Mouse (Mus musculus): ENCODE results near the gene Mrps26. TPM values are rescaled to one million over a fixed set of nuclear protein-coding genes. Genes with fewer than 3 reads are reported as not detected.
A peak's percentile ranks its signal among the peaks of the same experiment; 100 is the strongest.
"Not testable (repeated sequence)": the region's sequence is repeated elsewhere in the genome, so short reads cannot be mapped to it uniquely, and the experiment has no call there.

Gene Mrps26
- polyA plus RNA-seq, 1 experiment from 2014 or later: 78.6 TPM

DNA sequence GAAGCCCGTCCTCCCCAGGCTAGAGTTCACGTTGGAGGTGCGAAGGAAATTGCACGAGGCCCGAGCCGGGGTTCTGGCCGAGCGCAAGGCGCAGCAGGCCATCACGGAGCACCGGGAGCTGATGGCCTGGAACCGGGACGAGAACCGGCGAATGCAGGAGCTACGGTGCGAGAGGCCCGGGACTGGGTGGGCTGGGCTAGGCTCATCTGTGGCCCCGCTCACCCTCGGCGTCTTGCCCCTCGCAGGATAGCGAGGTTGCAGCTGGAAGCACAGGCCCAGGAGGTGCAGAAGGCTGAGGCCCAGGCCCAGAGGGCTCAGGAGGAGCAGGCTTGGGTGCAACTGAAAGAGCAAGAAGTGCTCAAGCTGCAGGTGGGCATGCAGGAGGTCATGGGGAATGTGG is 521 bp downstream of the Mrps26 start:
- under 1% methylated on average over 23 of the region's 23 CpGs for WGBS

GRCm38 (mm10) chr2:130564983-130565382 is 1.4 kb downstream of the Mrps26 start:
- H3K4me3 ChIP-seq (ENCODE audit: low read depth, low read length): no peak overlapping the region
- H3K36me3 ChIP-seq (ENCODE audit: control insufficient read depth, insufficient read depth, low read length): peaks cover 2% of the 10 kb centered on the region; the same call in 1 of the 2 replicates
- DNase-seq (ENCODE audit: low spot score, missing footprints) (no peak), ATAC-seq (ENCODE audit: low FRiP score) (no peak)
- no peak overlapping the region for H3K27ac ChIP-seq (ENCODE audit: low read depth, low read length)
- peak overlapping the region; percentile 71 for H3K4me2 ChIP-seq
- H3K9me3 ChIP-seq (ENCODE audit: control insufficient read depth, low read length): no peaks in the 10 kb centered on the region
- H3K4me1 ChIP-seq (ENCODE audit: control insufficient read depth, insufficient read depth, low read length): peaks cover 10% of the 10 kb centered on the region
- 79% methylated on average over 8 of the region's 8 CpGs for WGBS
- H3K27me3 ChIP-seq (ENCODE audit: control insufficient read depth, insufficient read depth, low read length): no peaks in the 10 kb centered on the region
- no peak overlapping the region for H3K9ac ChIP-seq (ENCODE audit: low read length)

More for the DNA sequence above, 521 bp downstream of the Mrps26 start:
- no peak for DNase-seq (ENCODE audit: low spot score, missing footprints)
- peak overlapping the region; percentile 71 for H3K4me2 ChIP-seq
- no peak overlapping the region; the same call in 1 of the 2 replicates for H3K27ac ChIP-seq (ENCODE audit: low read depth, low read length)
- no peak; the same call in 1 of the 2 replicates for ATAC-seq (ENCODE audit: low FRiP score)
- peaks cover 2% of the 10 kb centered on the region; the same call in 1 of the 2 replicates for H3K36me3 ChIP-seq (ENCODE audit: control insufficient read depth, insufficient read depth, low read length)
- peak overlapping the region; percentile 86 for H3K4me3 ChIP-seq (ENCODE audit: low read depth, low read length)
- H3K27me3 ChIP-seq (ENCODE audit: control insufficient read depth, insufficient read depth, low read length): no peaks in the 10 kb centered on the region
- no peaks in the 10 kb centered on the region for H3K9me3 ChIP-seq (ENCODE audit: control insufficient read depth, low read length)
- peaks cover 10% of the 10 kb centered on the region for H3K4me1 ChIP-seq (ENCODE audit: control insufficient read depth, insufficient read depth, low read length)
- H3K9ac ChIP-seq (ENCODE audit: low read length): peak overlapping the region; percentile 85

- no peak overlapping the region for H3K4me2 ChIP-seq
- WGBS: 69% methylated on average over 4 of the region's 4 CpGs
- DNase-seq (ENCODE audit: low spot score, missing footprints) (no peak), ATAC-seq (ENCODE audit: low FRiP score) (no peak)
- no peak overlapping the region for H3K9ac ChIP-seq (ENCODE audit: low read length)
- H3K36me3 ChIP-seq (ENCODE audit: control insufficient read depth, insufficient read depth, low read length): peaks cover 2% of the 10 kb centered on the region; the same call in 1 of the 2 replicates
- no peaks in the 10 kb centered on the region for H3K27me3 ChIP-seq (ENCODE audit: control insufficient read depth, insufficient read depth, low read length)
- no peak overlapping the region for H3K27ac ChIP-seq (ENCODE audit: low read depth, low read length)
- peaks cover 10% of the 10 kb centered on the region for H3K4me1 ChIP-seq (ENCODE audit: control insufficient read depth, insufficient read depth, low read length)
- no peak overlapping the region for H3K4me3 ChIP-seq (ENCODE audit: low read depth, low read length)
- H3K9me3 ChIP-seq (ENCODE audit: control insufficient read depth, low read length): no peaks in the 10 kb centered on the region
Measured at GRCm38 (mm10) chr2:130568921-130569320, 5.4 kb downstream of the Mrps26 start.

DNA sequence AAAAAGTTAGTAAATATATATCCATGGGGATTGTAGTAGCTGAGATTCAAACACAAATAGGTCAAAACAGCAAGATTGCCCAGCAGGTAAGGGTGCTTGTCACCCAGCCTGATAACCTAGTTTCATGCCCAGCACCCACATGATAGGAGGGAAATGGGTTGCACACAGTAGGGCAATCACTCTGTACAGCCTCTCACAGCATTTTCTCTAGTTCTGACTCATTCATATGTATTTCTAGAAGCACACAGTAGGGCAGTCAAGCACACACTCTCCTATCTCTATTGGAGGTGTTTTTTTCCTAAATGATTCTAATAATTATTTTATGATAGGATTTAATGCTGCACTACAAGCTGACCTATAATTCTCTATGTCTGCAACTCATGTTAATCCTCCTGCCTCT is 6.4 kb downstream of the Mrps26 start:
- Histone ChIP-seq H3K4me3 (ENCODE audit: low read depth, low read length) (no peak overlapping the region), H3K4me1 (ENCODE audit: control insufficient read depth, insufficient read depth, low read length) (peaks cover 1% of the 10 kb centered on the region), H3K36me3 (ENCODE audit: control insufficient read depth, insufficient read depth, low read length) (peaks cover 2% of the 10 kb centered on the region; the same call in 1 of the 2 replicates), H3K9ac (ENCODE audit: low read length) (no peak overlapping the region), H3K27me3 (ENCODE audit: control insufficient read depth, insufficient read depth, low read length) (no peaks in the 10 kb centered on the region; the same call in 1 of the 2 replicates), H3K9me3 (ENCODE audit: control insufficient read depth, low read length) (no peaks in the 10 kb centered on the region), H3K27ac (ENCODE audit: low read depth, low read length) (no peak overlapping the region), H3K4me2 (no peak overlapping the region)
- ATAC-seq (ENCODE audit: low FRiP score): no peak
- no peak for DNase-seq (ENCODE audit: low spot score, missing footprints)

GRCm38 (mm10) chr2:130574960-130575359 is 11.4 kb downstream of the Mrps26 start:
- DNase-seq (ENCODE audit: low spot score, missing footprints): no peak
- Histone ChIP-seq H3K4me1 (ENCODE audit: control insufficient read depth, insufficient read depth, low read length) (peaks cover 4% of the 10 kb centered on the region; the same call in 1 of the 2 replicates), H3K36me3 (ENCODE audit: control insufficient read depth, insufficient read depth, low read length) (no peaks in the 10 kb centered on the region; the same call in 1 of the 2 replicates), H3K9me3 (ENCODE audit: control insufficient read depth, low read length) (no peaks in the 10 kb centered on the region), H3K4me2 (no peak overlapping the region), H3K27ac (ENCODE audit: low read depth, low read length) (no peak overlapping the region), H3K27me3 (ENCODE audit: control insufficient read depth, insufficient read depth, low read length) (peaks cover 48% of the 10 kb centered on the region), H3K9ac (ENCODE audit: low read length) (no peak overlapping the region), H3K4me3 (ENCODE audit: low read depth, low read length) (no peak overlapping the region)
- WGBS: 84% methylated on average over 5 of the region's 5 CpGs
- ATAC-seq (ENCODE audit: low FRiP score): no peak

- no peaks in the 10 kb centered on the region; the same call in 1 of the 2 replicates for H3K36me3 ChIP-seq (ENCODE audit: control insufficient read depth, insufficient read depth, low read length)
- H3K9ac ChIP-seq (ENCODE audit: low read length): no peak within 1 kb of the TSS
- H3K4me2 ChIP-seq: peak within 1 kb of the TSS; percentile 35
- H3K27me3 ChIP-seq (ENCODE audit: control insufficient read depth, insufficient read depth, low read length): peaks cover 57% of the 10 kb centered on the region
- no peak for DNase-seq (ENCODE audit: low spot score, missing footprints)
- H3K9me3 ChIP-seq (ENCODE audit: control insufficient read depth, low read length): no peaks in the 10 kb centered on the region
- WGBS: 43% methylated on average over 9 of the region's 9 CpGs
- H3K27ac ChIP-seq (ENCODE audit: low read depth, low read length): no peak within 1 kb of the TSS
- peak within 1 kb of the TSS; percentile 19; the same call in 1 of the 2 replicates for H3K4me3 ChIP-seq (ENCODE audit: low read depth, low read length)
- no peak for ATAC-seq (ENCODE audit: low FRiP score)
- peaks cover 11% of the 10 kb centered on the region for H3K4me1 ChIP-seq (ENCODE audit: control insufficient read depth, insufficient read depth, low read length)
Measured at GRCm38 (mm10) chr2:130575873-130576272, 12.3 kb downstream of the Mrps26 start, which contains the start of gene Oxt. TSS of gene Oxt (plus strand) at chr2:130576173.

- peak; percentile 89 for DNase-seq (ENCODE audit: low spot score, missing footprints)
- WGBS: 2% methylated on average over 31 of the region's 32 CpGs
- H3K9ac ChIP-seq (ENCODE audit: low read length); H3K9me3 ChIP-seq (ENCODE audit: control insufficient read depth, low read length); ATAC-seq (ENCODE audit: low FRiP score); H3K27ac ChIP-seq (ENCODE audit: low read depth, low read length); H3K36me3 ChIP-seq (ENCODE audit: control insufficient read depth, insufficient read depth, low read length): not testable (repeated sequence)
- peak overlapping the region; percentile 35 for H3K4me2 ChIP-seq
- peaks cover 64% of the 10 kb centered on the region for H3K27me3 ChIP-seq (ENCODE audit: control insufficient read depth, insufficient read depth, low read length)
- H3K4me3 ChIP-seq (ENCODE audit: low read depth, low read length): peak overlapping the region; percentile 19; the same call in 1 of the 2 replicates
- H3K4me1 ChIP-seq (ENCODE audit: control insufficient read depth, insufficient read depth, low read length): peaks cover 13% of the 10 kb centered on the region
Measured at GRCm38 (mm10) chr2:130576564-130576963, 13.0 kb downstream of the Mrps26 start.

DNA sequence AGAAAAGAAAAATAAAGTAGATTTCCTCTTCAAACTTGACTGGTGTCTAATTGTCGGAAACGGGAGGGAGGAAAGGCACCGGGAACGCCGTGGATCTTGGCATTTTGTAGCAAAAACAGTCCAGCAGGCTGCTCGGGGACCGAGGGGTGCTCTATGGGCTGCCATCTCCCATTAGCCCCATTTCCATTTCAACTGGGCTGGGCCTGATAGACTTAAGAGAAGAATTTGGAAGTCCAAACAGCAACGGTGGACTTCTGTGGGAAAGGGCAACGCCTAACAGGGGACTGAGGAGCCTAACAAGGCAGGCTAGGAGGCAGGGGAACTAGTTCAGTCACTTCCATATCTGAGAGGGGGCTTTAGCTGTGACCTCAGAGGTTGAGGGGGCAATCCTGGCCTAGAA is 13.5 kb downstream of the Mrps26 start:
- Histone ChIP-seq H3K9ac (ENCODE audit: low read length) (no peak overlapping the region), H3K9me3 (ENCODE audit: control insufficient read depth, low read length) (no peaks in the 10 kb centered on the region), H3K4me2 (no peak overlapping the region), H3K36me3 (ENCODE audit: control insufficient read depth, insufficient read depth, low read length) (no peaks in the 10 kb centered on the region; the same call in 1 of the 2 replicates), H3K27me3 (ENCODE audit: control insufficient read depth, insufficient read depth, low read length) (peaks cover 69% of the 10 kb centered on the region), H3K27ac (ENCODE audit: low read depth, low read length) (no peak overlapping the region), H3K4me3 (ENCODE audit: low read depth, low read length) (no peak overlapping the region), H3K4me1 (ENCODE audit: control insufficient read depth, insufficient read depth, low read length) (peaks cover 13% of the 10 kb centered on the region)
- DNase-seq (ENCODE audit: low spot score, missing footprints) (peak; percentile 91), ATAC-seq (ENCODE audit: low FRiP score) (no peak)
- 2% methylated on average over 9 of the region's 9 CpGs for WGBS

DNA sequence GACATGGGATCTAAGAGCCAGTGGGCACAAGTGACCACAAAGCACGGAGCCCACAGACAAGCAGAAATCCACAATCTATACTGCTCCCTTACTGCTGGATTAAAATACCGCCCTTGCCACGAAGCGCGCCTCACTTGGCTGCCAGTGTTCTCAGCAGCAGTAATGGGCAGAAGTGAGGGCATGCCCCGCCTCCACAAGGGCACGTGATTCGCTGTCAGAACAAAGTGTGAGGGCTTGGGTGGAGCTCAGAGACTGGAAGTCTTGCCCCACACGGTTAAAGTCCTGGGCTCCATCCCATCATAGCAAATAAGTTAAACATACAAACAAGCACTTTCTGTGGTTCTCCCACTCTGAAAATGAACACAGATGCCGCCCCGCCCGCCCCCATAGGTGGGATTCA is 14.1 kb downstream of the Mrps26 start:
- Histone ChIP-seq H3K27me3 (ENCODE audit: control insufficient read depth, insufficient read depth, low read length) (peaks cover 75% of the 10 kb centered on the region), H3K27ac (ENCODE audit: low read depth, low read length) (no peak overlapping the region), H3K4me2 (no peak overlapping the region), H3K9me3 (ENCODE audit: control insufficient read depth, low read length) (no peaks in the 10 kb centered on the region), H3K4me1 (ENCODE audit: control insufficient read depth, insufficient read depth, low read length) (peaks cover 13% of the 10 kb centered on the region), H3K4me3 (ENCODE audit: low read depth, low read length) (no peak overlapping the region), H3K9ac (ENCODE audit: low read length) (no peak overlapping the region), H3K36me3 (ENCODE audit: control insufficient read depth, insufficient read depth, low read length) (no peaks in the 10 kb centered on the region; the same call in 1 of the 2 replicates)
- 0 out of 2 replicates have a peak, but pooled peaks have one; percentile 29 for ATAC-seq (ENCODE audit: low FRiP score)
- WGBS: 5% methylated on average over 12 of the region's 12 CpGs
- DNase-seq (ENCODE audit: low spot score, missing footprints): peak; percentile 88
